Mouse (Mus musculus): ENCODE results near the gene Pum1. TPM values are rescaled to one million over a fixed set of nuclear protein-coding genes. Genes with fewer than 3 reads are reported as not detected.
"Not testable (repeated sequence)": the region's sequence is repeated elsewhere in the genome, so short reads cannot be mapped to it uniquely, and the experiment has no call there.

Pum1 gene
- total and polyA plus RNA-seq, 2 experiments from 2014 or later = 84.6 to 85.6 TPM

DNA sequence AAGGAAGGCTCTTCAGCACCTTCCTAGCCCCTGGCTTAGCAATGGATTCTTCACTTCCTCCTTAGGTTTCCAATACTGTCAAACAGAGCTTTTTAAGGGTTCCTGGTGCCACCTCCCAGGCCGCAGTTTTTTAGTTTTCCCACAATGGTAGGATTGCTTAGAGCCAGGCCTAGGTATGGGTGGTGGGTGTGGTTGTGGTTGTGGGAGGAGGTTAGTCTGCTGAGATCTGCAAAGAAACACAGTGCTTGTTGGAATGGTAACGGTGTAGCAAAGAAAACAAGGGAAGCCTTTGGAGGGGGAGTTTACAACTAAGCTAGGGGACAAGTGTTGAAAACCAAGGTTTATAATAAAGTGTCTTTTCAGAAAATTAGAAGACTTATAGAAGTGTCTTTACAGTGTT, 3.0 kb upstream of the Pum1 start:
- no peaks in the 10 kb centered on the region for H3K36me3 ChIP-seq (ENCODE audit: insufficient read depth)
- no peak overlapping the region for H3K27ac ChIP-seq (ENCODE audit: low read depth, low read length)
- no peaks in the 10 kb centered on the region for H3K27me3 ChIP-seq (ENCODE audit: insufficient read depth, low read length)
- no peak overlapping the region for H3K9ac ChIP-seq
- H3K4me3 ChIP-seq (ENCODE audit: low read depth, low read length) = no peak overlapping the region
- no peaks in the 10 kb centered on the region for H3K9me3 ChIP-seq (ENCODE audit: low read length)
- no peak for TF ChIP-seq CTCF (IDR thresholded peaks at IDR 0.05; ENCODE audit: low read depth)
- ATAC-seq (no peak), DNase-seq (no peak)
- no peak overlapping the region for H3K4me2 ChIP-seq (ENCODE audit: low read depth)
- WGBS = 83% methylated on average over 2 of the region's 2 CpGs
- H3K4me1 ChIP-seq (ENCODE audit: insufficient read depth) = peaks cover 5% of the 10 kb centered on the region; the same call in 1 of the 2 replicates

DNA sequence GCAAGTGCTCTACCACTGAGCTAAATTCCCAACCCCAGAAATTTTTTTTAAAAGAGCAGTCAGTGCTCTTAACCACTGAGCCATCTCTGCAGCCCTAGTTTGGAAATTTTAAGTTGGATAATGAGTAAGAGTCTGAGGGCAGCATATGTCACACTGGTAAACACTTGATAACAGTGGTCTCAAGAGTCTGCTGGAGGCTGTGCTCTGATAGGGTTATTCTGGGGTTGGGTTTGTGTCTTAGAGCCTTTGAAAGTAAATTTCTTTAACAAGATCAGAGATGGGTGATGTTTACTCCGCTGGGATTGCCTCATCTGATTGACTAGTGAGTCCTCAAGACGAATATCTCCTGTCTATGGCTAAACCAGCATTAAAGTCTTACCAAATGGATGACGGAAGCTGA, 2.0 kb upstream of the Pum1 start:
- peaks cover 8% of the 10 kb centered on the region; the same call in 1 of the 2 replicates for H3K4me1 ChIP-seq (ENCODE audit: insufficient read depth)
- no peaks in the 10 kb centered on the region for H3K27me3 ChIP-seq (ENCODE audit: insufficient read depth, low read length)
- 94% methylated on average over 3 of the region's 3 CpGs for WGBS
- no peak overlapping the region for H3K9ac ChIP-seq
- no peak overlapping the region for H3K4me2 ChIP-seq (ENCODE audit: low read depth)
- DNase-seq (no peak), ATAC-seq (no peak)
- no peak for TF ChIP-seq CTCF (IDR thresholded peaks at IDR 0.05; ENCODE audit: low read depth)
- no peak overlapping the region for H3K27ac ChIP-seq (ENCODE audit: low read depth, low read length)
- H3K4me3 ChIP-seq (ENCODE audit: low read depth, low read length) = no peak overlapping the region
- H3K36me3 ChIP-seq (ENCODE audit: insufficient read depth) = no peaks in the 10 kb centered on the region
- no peaks in the 10 kb centered on the region for H3K9me3 ChIP-seq (ENCODE audit: low read length)

DNA sequence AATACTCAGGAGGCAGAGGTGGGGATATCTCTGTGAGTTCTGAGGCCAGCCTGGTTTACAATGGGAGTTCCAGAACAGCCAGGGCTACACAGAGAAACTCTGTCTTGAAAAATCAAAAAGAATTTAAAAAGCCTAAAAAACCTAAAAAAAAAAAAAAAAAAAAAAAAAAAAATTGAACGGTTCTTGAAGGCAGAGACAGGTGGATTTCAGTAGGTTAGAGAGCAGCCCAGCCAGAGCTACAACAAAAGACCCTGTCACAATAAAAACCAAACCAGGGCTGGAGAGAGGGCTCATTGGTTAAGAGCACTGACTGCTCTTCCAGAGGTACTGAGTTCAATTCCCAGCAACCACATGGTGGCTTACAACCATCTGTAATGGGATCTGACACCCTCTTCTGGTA, 816 bp upstream of the Pum1 start:
- DNase-seq; H3K9me3 ChIP-seq (ENCODE audit: low read length); H3K4me3 ChIP-seq (ENCODE audit: low read depth, low read length); H3K27me3 ChIP-seq (ENCODE audit: insufficient read depth, low read length); H3K36me3 ChIP-seq (ENCODE audit: insufficient read depth); H3K9ac ChIP-seq; H3K4me2 ChIP-seq (ENCODE audit: low read depth); H3K27ac ChIP-seq (ENCODE audit: low read depth, low read length); ATAC-seq: not testable (repeated sequence)
- WGBS = 71% methylated on average over 1 of the region's 1 CpGs
- TF ChIP-seq CTCF (IDR thresholded peaks at IDR 0.05; ENCODE audit: low read depth) = 0 out of 2 replicates have a peak, but pooled peaks have one; percentile 6
- peaks cover 12% of the 10 kb centered on the region; the same call in 1 of the 2 replicates for H3K4me1 ChIP-seq (ENCODE audit: insufficient read depth)

DNA sequence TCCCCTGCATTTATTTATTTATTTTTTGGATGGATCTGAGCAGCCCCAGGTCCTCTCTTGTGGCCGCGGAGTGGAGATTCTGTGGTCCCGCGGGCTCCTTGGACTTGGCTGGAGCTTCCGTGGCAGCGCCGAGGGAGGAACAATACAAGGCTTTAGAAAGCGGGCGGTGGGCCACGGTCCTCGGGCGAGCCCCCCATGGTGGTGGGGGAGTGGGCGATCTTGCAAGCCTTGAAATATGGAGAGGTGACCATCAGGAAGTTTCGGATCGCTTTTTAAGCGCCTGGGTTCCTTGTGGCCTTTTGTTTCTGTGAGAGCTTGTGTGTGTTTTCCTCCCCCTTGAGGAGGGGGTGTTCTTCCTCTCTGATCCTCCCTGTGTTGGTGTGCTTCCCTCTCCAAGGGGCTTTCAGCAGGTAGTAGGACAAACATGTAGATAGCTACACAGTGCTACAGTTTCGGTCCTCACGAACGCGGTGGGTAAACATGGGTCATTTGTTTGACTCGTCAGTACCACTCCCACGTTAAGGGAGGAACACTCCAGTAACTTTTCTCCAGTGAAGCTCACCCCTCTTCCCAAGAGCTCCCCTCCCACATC, 785 bp downstream of the Pum1 start:
- peaks cover 2% of the 10 kb centered on the region; the same call in 1 of the 2 replicates for H3K36me3 ChIP-seq (ENCODE audit: insufficient read depth)
- H3K27ac ChIP-seq (ENCODE audit: low read depth, low read length) = peak overlapping the region; percentile 95
- no peak for TF ChIP-seq CTCF (IDR thresholded peaks at IDR 0.05; ENCODE audit: low read depth)
- H3K4me2 ChIP-seq (ENCODE audit: low read depth) = peak overlapping the region; percentile 70
- H3K27me3 ChIP-seq (ENCODE audit: insufficient read depth, low read length) = no peaks in the 10 kb centered on the region
- DNase-seq (peak; percentile 55), ATAC-seq (peak; percentile 0; the same call in 1 of the 2 replicates)
- H3K9me3 ChIP-seq (ENCODE audit: low read length) = no peaks in the 10 kb centered on the region
- H3K4me1 ChIP-seq (ENCODE audit: insufficient read depth) = peaks cover 26% of the 10 kb centered on the region
- H3K4me3 ChIP-seq (ENCODE audit: low read depth, low read length) = peak overlapping the region; percentile 91
- H3K9ac ChIP-seq = peak overlapping the region; percentile 95
- WGBS = 1% methylated on average over 22 of the region's 22 CpGs

DNA sequence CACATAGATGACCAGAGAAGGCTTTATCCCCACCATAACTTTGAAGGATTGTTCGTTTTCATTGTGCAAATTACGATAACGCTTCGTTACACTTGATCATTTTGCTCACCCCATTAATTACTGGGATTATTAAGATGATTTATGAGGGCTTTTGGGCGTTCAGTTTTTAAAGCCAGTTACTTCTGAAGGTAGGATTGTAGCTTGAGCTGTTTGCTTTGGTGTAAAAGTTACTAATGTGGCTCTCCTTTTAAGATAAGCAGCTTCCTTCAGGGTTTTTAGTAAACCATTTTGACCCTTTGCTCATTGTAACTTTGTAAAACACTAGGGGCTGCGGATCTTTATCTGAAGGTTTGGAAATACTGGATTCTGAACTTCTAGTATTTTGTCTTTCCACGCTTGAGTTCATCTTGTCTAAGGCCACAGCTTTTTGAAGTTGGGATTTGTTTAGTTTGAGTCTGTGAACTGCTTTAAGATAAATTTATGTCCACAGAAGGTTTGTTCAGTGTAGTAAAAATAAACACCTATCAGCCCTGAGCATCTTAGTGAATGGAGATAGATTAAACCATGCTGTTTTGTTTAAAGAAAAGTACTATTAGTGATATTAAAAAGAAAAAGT, 1.4 kb downstream of the Pum1 start:
- peaks cover 3% of the 10 kb centered on the region; the same call in 1 of the 2 replicates for H3K36me3 ChIP-seq (ENCODE audit: insufficient read depth)
- H3K27me3 ChIP-seq (ENCODE audit: insufficient read depth, low read length) = no peaks in the 10 kb centered on the region
- H3K9ac ChIP-seq = peak overlapping the region; percentile 95
- H3K4me1 ChIP-seq (ENCODE audit: insufficient read depth) = peaks cover 28% of the 10 kb centered on the region
- peak overlapping the region; percentile 95; the same call in 1 of the 2 replicates for H3K27ac ChIP-seq (ENCODE audit: low read depth, low read length)
- no peaks in the 10 kb centered on the region for H3K9me3 ChIP-seq (ENCODE audit: low read length)
- WGBS = 2% methylated on average over 7 of the region's 7 CpGs
- ATAC-seq (no peak), DNase-seq (no peak)
- no peak for TF ChIP-seq CTCF (IDR thresholded peaks at IDR 0.05; ENCODE audit: low read depth)
- H3K4me2 ChIP-seq (ENCODE audit: low read depth) = peak overlapping the region; percentile 70
- peak overlapping the region; percentile 91 for H3K4me3 ChIP-seq (ENCODE audit: low read depth, low read length)

DNA sequence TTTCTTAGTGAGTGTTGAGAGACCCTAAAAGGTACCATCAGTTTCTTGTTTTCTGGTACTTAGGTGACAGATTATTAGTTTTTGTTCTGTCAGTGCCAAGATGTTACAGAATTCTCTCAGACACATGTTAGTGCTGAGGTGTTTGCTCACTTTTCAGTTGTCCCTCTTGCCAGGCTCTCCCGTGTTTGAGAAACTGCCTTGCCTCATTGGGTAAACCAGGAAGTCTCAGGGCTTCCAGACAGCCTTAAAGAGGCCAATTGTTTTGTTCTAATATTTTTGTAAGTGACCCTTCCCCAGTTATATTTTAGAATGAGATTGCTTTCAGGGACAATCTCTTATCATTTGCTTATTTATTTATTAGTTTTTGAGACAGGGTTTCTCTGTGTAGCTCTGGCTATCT, 2.1 kb downstream of the Pum1 start:
- no peak overlapping the region for H3K27ac ChIP-seq (ENCODE audit: low read depth, low read length)
- H3K27me3 ChIP-seq (ENCODE audit: insufficient read depth, low read length) = no peaks in the 10 kb centered on the region
- no peak overlapping the region for H3K4me3 ChIP-seq (ENCODE audit: low read depth, low read length)
- no peak for TF ChIP-seq CTCF (IDR thresholded peaks at IDR 0.05; ENCODE audit: low read depth)
- no peaks in the 10 kb centered on the region for H3K9me3 ChIP-seq (ENCODE audit: low read length)
- H3K4me1 ChIP-seq (ENCODE audit: insufficient read depth) = peaks cover 28% of the 10 kb centered on the region
- H3K36me3 ChIP-seq (ENCODE audit: insufficient read depth) = peaks cover 3% of the 10 kb centered on the region; the same call in 1 of the 2 replicates
- ATAC-seq = no peak
- DNase-seq = no peak
- WGBS = 3% methylated on average over 1 of the region's 1 CpGs
- peak overlapping the region; percentile 70 for H3K4me2 ChIP-seq (ENCODE audit: low read depth)
- H3K9ac ChIP-seq = no peak overlapping the region

DNA sequence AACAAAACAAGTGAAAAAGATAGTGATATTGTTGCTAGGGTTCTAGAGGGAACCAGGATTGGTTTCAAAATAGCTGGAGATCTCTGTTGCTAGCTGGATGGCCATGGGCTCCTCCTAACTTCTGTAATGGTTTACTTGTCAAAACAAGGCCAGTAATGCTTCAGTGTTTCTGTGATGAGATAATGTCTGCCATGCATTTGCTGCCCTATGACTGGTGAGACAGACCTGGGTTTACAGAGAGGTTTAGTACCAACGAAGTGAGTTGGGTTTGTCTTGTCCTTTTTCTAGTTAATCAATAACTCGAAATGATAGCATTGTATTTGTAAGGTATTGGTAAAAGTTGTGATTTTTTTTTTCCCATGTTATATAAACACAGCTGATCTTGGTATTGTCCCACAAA, 4.6 kb downstream of the Pum1 start:
- H3K27me3 ChIP-seq (ENCODE audit: insufficient read depth, low read length) = no peaks in the 10 kb centered on the region
- H3K9me3 ChIP-seq (ENCODE audit: low read length) = no peaks in the 10 kb centered on the region
- no peak for TF ChIP-seq CTCF (IDR thresholded peaks at IDR 0.05; ENCODE audit: low read depth)
- H3K4me1 ChIP-seq (ENCODE audit: insufficient read depth) = peaks cover 24% of the 10 kb centered on the region
- H3K4me3 ChIP-seq (ENCODE audit: low read depth, low read length) = no peak overlapping the region
- H3K27ac ChIP-seq (ENCODE audit: low read depth, low read length) = no peak overlapping the region
- WGBS = 65% methylated on average over 2 of the region's 2 CpGs
- peaks cover 22% of the 10 kb centered on the region for H3K36me3 ChIP-seq (ENCODE audit: insufficient read depth)
- ATAC-seq (no peak), DNase-seq (no peak)
- 0 out of 2 replicates have a peak overlapping the region, but pooled peaks have one; percentile 4 for H3K4me2 ChIP-seq (ENCODE audit: low read depth)
- H3K9ac ChIP-seq = no peak overlapping the region
